Mouse (Mus musculus) CH12.LX (cell line): Measurements from ENCODE around the gene Rexo1. TPM values are rescaled to one million over a fixed set of nuclear protein-coding genes. Genes with fewer than 3 reads are reported as not detected.

Source experiments
- DNase-seq: peaks from one replicate; pipeline ENCODE4 v3.0.0-alpha.2; 2013; ENCODE audit errors: extremely low read depth
- H3K27ac ChIP-seq: 2 replicates; pipeline ENCODE4 v1.5.1; 2012; ENCODE audit warnings: low read depth, mild to moderate bottlenecking, control low read depth, moderate library complexity; ENCODE audit not compliant: insufficient read depth
- H3K27me3 ChIP-seq: replicated peaks from 2 replicates; pipeline ENCODE3; 2012; ENCODE audit warnings: inconsistent platforms
- H3K36me3 ChIP-seq, 2 experiments: replicated peaks in 1 of 2; 2 replicates each; pipeline versions ENCODE3 to v1.6.1; 2012; ENCODE audit warnings: inconsistent platforms in 1 of 2, low read length in 1 of 2, mild to moderate bottlenecking in 1 of 2, mixed read lengths in 1 of 2, moderate library complexity in 1 of 2; ENCODE audit not compliant: control insufficient read depth in 1 of 2, insufficient read depth in 1 of 2
- H3K4me1 ChIP-seq, 2 experiments: 2 replicates each; pipeline ENCODE4 v1.6.1; 2012; ENCODE audit warnings: inconsistent platforms in 1 of 2, moderate library complexity in 1 of 2; ENCODE audit not compliant: insufficient read depth in 2 of 2, control insufficient read depth in 1 of 2
- H3K4me2 ChIP-seq: 2 replicates; pipeline ENCODE4 v1.6.1; 2012; ENCODE audit warnings: low read depth, mild to moderate bottlenecking, control low read depth; ENCODE audit not compliant: poor library complexity, insufficient read depth, severe bottlenecking
- H3K4me3 ChIP-seq, 3 experiments: fragments of 150-350 bp in 1 of 3; sonication (generic) in 1 of 3; replicated peaks in 1 of 3; 2 replicates each; pipeline versions ENCODE3 to v1.5.1; 2011 to 2012; ENCODE audit warnings: low read depth in 2 of 3, low read length in 2 of 3, mild to moderate bottlenecking in 2 of 3, moderate library complexity in 2 of 3, control low read depth in 1 of 3, improper control_type of control experiment in 1 of 3, inconsistent platforms in 1 of 3, mixed read lengths in 1 of 3; ENCODE audit not compliant: poor library complexity in 1 of 3
- H3K79me2 ChIP-seq: replicated peaks from 2 replicates; pipeline ENCODE4 v1.6.1; 2012; ENCODE audit warnings: mild to moderate bottlenecking, moderate library complexity; ENCODE audit not compliant: control insufficient read depth, poor library complexity, insufficient read depth, severe bottlenecking; ENCODE audit errors: extremely low read depth
- H3K9ac ChIP-seq: 2 replicates; pipeline ENCODE4 v1.6.1; 2012; ENCODE audit warnings: low read depth, mild to moderate bottlenecking, control low read depth, moderate library complexity; ENCODE audit not compliant: insufficient read depth
- H3K9me3 ChIP-seq: replicated peaks from 2 replicates; pipeline ENCODE3; 2012; ENCODE audit warnings: low read length, inconsistent platforms, mixed read lengths
- BHLHE40 ChIP-seq: IDR thresholded peaks from 2 replicates; pipeline ENCODE4 v1.6.1; 2011; ENCODE audit warnings: mild to moderate bottlenecking, low read depth, low read length, improper control_type of control experiment
- CHD1 ChIP-seq: IDR thresholded peaks from 2 replicates; pipeline ENCODE4 v1.6.1; 2012; ENCODE audit warnings: low read depth, low read length, improper control_type of control experiment, inconsistent platforms
- CHD2 ChIP-seq: IDR thresholded peaks from 2 replicates; pipeline ENCODE4 v1.6.1; 2011; ENCODE audit warnings: low read length, improper control_type of control experiment
- CTCF ChIP-seq, 2 experiments: IDR thresholded peaks in 1 of 2; conservative IDR thresholded peaks in 1 of 2; 2 replicates each; pipeline ENCODE4 v1.5.1; 2011 to 2012; ENCODE audit warnings: low read depth in 2 of 2, low read length in 2 of 2, improper control_type of control experiment in 1 of 2, inconsistent platforms in 1 of 2, mild to moderate bottlenecking in 1 of 2, moderate library complexity in 1 of 2
- E2F4 ChIP-seq: IDR thresholded peaks from 2 replicates; pipeline ENCODE4 v1.6.1; 2011; ENCODE audit warnings: low read depth, low read length, improper control_type of control experiment; ENCODE audit not compliant: insufficient replicate concordance
- ELF1 ChIP-seq: IDR thresholded peaks from 2 replicates; pipeline ENCODE4 v1.6.1; 2014; ENCODE audit warnings: low read depth, mild to moderate bottlenecking, inconsistent platforms, low read length, improper control_type of control experiment
- EP300 ChIP-seq: IDR thresholded peaks from 2 replicates; pipeline ENCODE4 v1.6.1; 2011; ENCODE audit warnings: low read length, improper control_type of control experiment
- ETS1 ChIP-seq: conservative IDR thresholded peaks from 2 replicates; pipeline ENCODE4 v1.6.1; 2012; ENCODE audit warnings: low read depth, mild to moderate bottlenecking, inconsistent platforms, low read length, improper control_type of control experiment, moderate library complexity
- GABPA ChIP-seq: IDR thresholded peaks from 2 replicates; pipeline ENCODE4 v1.6.1; 2012; ENCODE audit warnings: low read depth, low read length, improper control_type of control experiment, inconsistent platforms; ENCODE audit not compliant: insufficient replicate concordance
- HCFC1 ChIP-seq: IDR thresholded peaks from 2 replicates; pipeline ENCODE4 v1.6.1; 2012; ENCODE audit warnings: low read depth, mild to moderate bottlenecking, inconsistent platforms, low read length, improper control_type of control experiment
- IRF4 ChIP-seq: IDR thresholded peaks from 2 replicates; pipeline ENCODE4 v1.6.1; 2014; ENCODE audit warnings: low read depth, mild to moderate bottlenecking, inconsistent platforms, low read length, improper control_type of control experiment
- JUND ChIP-seq: conservative IDR thresholded peaks from 2 replicates; pipeline ENCODE4 v1.6.1; 2011; ENCODE audit warnings: low read depth, low read length, improper control_type of control experiment
- MAFK ChIP-seq: IDR thresholded peaks from 2 replicates; pipeline ENCODE4 v1.6.1; 2011; ENCODE audit warnings: low read length, improper control_type of control experiment; ENCODE audit not compliant: insufficient replicate concordance
- MAZ ChIP-seq: IDR thresholded peaks from 2 replicates; pipeline ENCODE4 v1.6.1; 2012; ENCODE audit warnings: low read depth, mild to moderate bottlenecking, inconsistent platforms, low read length, improper control_type of control experiment, moderate library complexity
- MEF2A ChIP-seq: IDR thresholded peaks from 2 replicates; pipeline ENCODE4 v1.6.1; 2014; ENCODE audit warnings: low read depth, mild to moderate bottlenecking, inconsistent platforms, low read length, improper control_type of control experiment, borderline replicate concordance
- MXI1 ChIP-seq: IDR thresholded peaks from 2 replicates; pipeline ENCODE4 v1.6.1; 2011; ENCODE audit warnings: mild to moderate bottlenecking, low read depth, low read length, improper control_type of control experiment
- MYC ChIP-seq: IDR thresholded peaks from 2 replicates; pipeline ENCODE4 v1.6.1; 2011; ENCODE audit warnings: low read depth, mild to moderate bottlenecking, improper control_type of control experiment, low read length
- POLR2AphosphoS2 ChIP-seq: IDR thresholded peaks from 2 replicates; pipeline ENCODE4 v1.6.1; 2011; ENCODE audit warnings: low read depth, low read length, improper control_type of control experiment
- RAD21 ChIP-seq: IDR thresholded peaks from 2 replicates; pipeline ENCODE4 v1.6.1; 2011; ENCODE audit warnings: low read depth, mild to moderate bottlenecking, low read length, improper control_type of control experiment, moderate library complexity
- RCOR1 ChIP-seq: conservative IDR thresholded peaks from 2 replicates; pipeline ENCODE4 v1.6.1; 2012; ENCODE audit warnings: low read depth, mild to moderate bottlenecking, inconsistent platforms, low read length, improper control_type of control experiment
- SIN3A ChIP-seq: IDR thresholded peaks from 2 replicates; pipeline ENCODE4 v1.6.1; 2012; ENCODE audit warnings: low read length, improper control_type of control experiment, inconsistent platforms
- TBP ChIP-seq: conservative IDR thresholded peaks from 2 replicates; pipeline ENCODE4 v1.6.1; 2011; ENCODE audit warnings: low read depth, low read length, improper control_type of control experiment
- TCF12 ChIP-seq: IDR thresholded peaks from 2 replicates; pipeline ENCODE4 v1.6.1; 2014; ENCODE audit warnings: low read depth, mild to moderate bottlenecking, inconsistent platforms, low read length, improper control_type of control experiment
- USF1 ChIP-seq: IDR thresholded peaks from 2 replicates; pipeline ENCODE4 v1.6.1; 2014; ENCODE audit warnings: low read depth, mild to moderate bottlenecking, inconsistent platforms, low read length, improper control_type of control experiment
- USF2 ChIP-seq: conservative IDR thresholded peaks from 2 replicates; pipeline ENCODE4 v1.6.1; 2011; ENCODE audit warnings: low read depth, low read length, improper control_type of control experiment
- ZC3H11A ChIP-seq: IDR thresholded peaks from 2 replicates; pipeline ENCODE4 v1.6.1; 2012; ENCODE audit warnings: low read depth, mild to moderate bottlenecking, inconsistent platforms, low read length, improper control_type of control experiment
- ZKSCAN1 ChIP-seq: IDR thresholded peaks from 2 replicates; pipeline ENCODE4 v1.6.1; 2012; ENCODE audit warnings: low read depth, inconsistent platforms, low read length, improper control_type of control experiment, borderline replicate concordance
- ZMIZ1 ChIP-seq: IDR thresholded peaks from 2 replicates; pipeline ENCODE4 v1.6.1; 2012; ENCODE audit warnings: low read depth, mild to moderate bottlenecking, inconsistent platforms, low read length, improper control_type of control experiment
- ZNF384 ChIP-seq: IDR thresholded peaks from 2 replicates; pipeline ENCODE4 v1.6.1; 2012; ENCODE audit warnings: low read depth, low read length, improper control_type of control experiment, inconsistent platforms
- dilution Hi-C: fragments of 300-500 bp; cut with MboI; formaldehyde crosslinking; loops from 2 replicates; pipeline ENCODE4 v1.14.3; 2020; ENCODE audit warnings: low sequenced_read_pairs; ENCODE audit not compliant: extremely low pct_unique_long_range_greater_than_20kb, extremely low pct_ligation_motif_present
- in situ Hi-C: fragments of 300-500 bp; cut with MboI; formaldehyde crosslinking; loops from 3 replicates; pipeline ENCODE4 v1.14.3; 2019; ENCODE audit warnings: low sequenced_read_pairs, low pct_ligation_motif_present, low pct_unique_long_range_greater_than_20kb, mixed read lengths
- polyA plus RNA-seq: library from polyadenylated mRNA; unstranded; fragments of >175 nt; gene quantifications from 2 replicates; pipeline ENCODE4 v1.2.1, GENCODE M21; 2012; ENCODE audit warnings: low read depth; ENCODE audit not compliant: insufficient read length
- total RNA-seq, 2 experiments: library from RNA; depleted of rRNA; stranded (reverse); fragments of 300-350 nt in 1 of 2; fragments of >200 nt in 1 of 2; gene quantifications; 2 replicates each; pipeline ENCODE4 v1.2.3; 2012 to 2014

The Rexo1 gene
- total and polyA plus RNA-seq, 3 experiments = 7.0 to 41.9 (median 17.7) TPM

DNA sequence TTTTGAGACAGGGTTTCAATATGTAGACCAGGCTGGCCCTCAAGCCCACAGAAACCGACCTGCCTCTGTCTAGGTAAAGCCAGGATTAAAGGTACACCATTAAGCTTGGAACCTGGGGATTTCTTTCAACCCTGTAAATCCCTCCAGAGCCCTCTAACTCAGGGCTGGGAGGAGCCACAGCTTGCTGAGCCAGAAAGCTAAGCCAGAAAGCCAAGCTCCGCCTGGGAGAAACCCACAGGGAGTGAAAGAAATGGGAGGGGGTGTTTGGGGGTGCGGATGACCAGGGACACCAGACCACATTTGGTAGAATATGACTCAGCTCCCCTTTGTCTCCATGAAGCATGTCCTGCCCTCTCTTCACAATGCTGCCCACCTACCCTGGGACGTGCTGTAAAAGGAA is 35.0 kb upstream of the Rexo1 start:
- in situ Hi-C loops = no loop called here
- H3K4me3 ChIP-seq = no peak overlapping the region
- H3K36me3 ChIP-seq = no peaks in the 10 kb centered on the region
- no peak overlapping the region for H3K9ac ChIP-seq
- no peaks in the 10 kb centered on the region for H3K27me3 ChIP-seq
- H3K79me2 ChIP-seq = no peaks in the 10 kb centered on the region
- no peaks in the 10 kb centered on the region for H3K4me1 ChIP-seq
- TF ChIP-seq BHLHE40 (no peak), E2F4 (no peak), ZC3H11A (no peak), HCFC1 (no peak), ZMIZ1 (no peak), ZKSCAN1 (no peak)
- TF ChIP-seq, all 38 proteins: peak for 0
- no peak overlapping the region for H3K4me2 ChIP-seq
- no peak overlapping the region for H3K27ac ChIP-seq
- no peaks in the 10 kb centered on the region for H3K9me3 ChIP-seq
- dilution Hi-C loops = no loop called here
- no peak for DNase-seq

DNA sequence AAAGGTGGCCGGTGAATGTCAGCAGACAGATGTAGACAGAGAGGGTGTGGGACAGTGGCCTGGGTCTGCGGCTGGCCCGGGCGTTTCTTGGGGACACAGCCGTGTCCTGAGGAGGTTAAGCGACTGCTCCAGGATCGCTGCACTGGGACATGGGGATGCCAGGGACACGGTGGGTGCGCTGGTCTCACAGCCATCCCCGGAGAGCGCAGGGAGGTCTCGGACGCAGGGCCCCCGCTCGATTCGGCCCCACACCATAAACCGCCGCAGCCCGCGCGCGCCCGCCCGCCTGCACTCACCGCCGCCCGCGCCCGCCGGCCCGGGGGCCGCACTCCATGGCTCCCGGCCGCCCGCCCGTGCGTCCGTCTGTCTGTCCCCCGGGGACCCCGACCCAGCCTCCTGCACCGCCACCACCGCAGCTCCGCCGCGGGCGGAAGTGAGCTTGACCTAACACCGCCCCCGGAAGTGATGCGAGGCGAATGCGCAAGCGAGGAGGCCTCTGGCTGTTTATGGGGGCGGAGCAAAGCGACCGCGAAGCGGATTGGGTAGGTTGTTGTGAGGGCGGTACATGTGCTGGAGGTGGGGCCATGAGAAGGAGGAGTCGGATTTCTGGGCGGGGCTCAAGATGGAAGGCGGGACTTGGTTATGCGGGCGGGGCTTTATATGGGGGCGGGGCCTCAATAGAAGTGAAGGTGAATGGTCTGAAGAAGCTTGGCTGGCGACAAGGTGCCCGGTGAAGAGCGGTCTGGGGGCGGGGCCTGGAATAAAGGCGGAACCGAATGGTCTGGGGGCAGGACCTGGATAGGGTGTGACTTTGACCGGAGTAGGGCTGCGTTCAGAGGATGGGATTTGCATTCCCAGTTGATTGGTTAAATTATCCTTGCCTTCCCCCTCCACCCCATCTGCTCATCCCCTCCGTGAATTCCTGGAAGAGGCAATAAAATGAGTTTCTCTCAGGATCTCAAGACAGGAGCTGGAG is 28.8 kb upstream of the Rexo1 start, which contains the start of gene Abhd17a:
Gene Abhd17a, minus strand, starts transcription at position 463 of the 976 bp plus-strand sequence.
- H3K9ac ChIP-seq = peak within 1 kb of the TSS; percentile 78
- peaks cover 11 to 25% of the 10 kb centered on the region in 2 experiments for H3K36me3 ChIP-seq
- H3K27ac ChIP-seq = no peak within 1 kb of the TSS; the same call in 1 of the 2 replicates
- DNase-seq = peak; percentile 99
- H3K4me2 ChIP-seq = peak within 1 kb of the TSS; percentile 92
- peaks cover 20% of the 10 kb centered on the region for H3K79me2 ChIP-seq
- no peaks in the 10 kb centered on the region for H3K9me3 ChIP-seq
- peak within 1 kb of the TSS; percentile 90 to 91 (median 91) for H3K4me3 ChIP-seq
- in situ Hi-C loops (no loop called here), dilution Hi-C loops (no loop called here)
- H3K4me1 ChIP-seq = peaks cover 25 to 43% of the 10 kb centered on the region in 2 experiments
- no peaks in the 10 kb centered on the region for H3K27me3 ChIP-seq
- TF ChIP-seq USF1 (no peak), MEF2A (no peak), ZMIZ1 (peak; percentile 36; the same call in 1 of the 2 replicates), CHD1 (no peak), USF2 (no peak), MXI1 (no peak; the same call in 1 of the 2 replicates), JUND (no peak), HCFC1 (peak; percentile 78), IRF4 (peak; percentile 11; the same call in 1 of the 2 replicates), BHLHE40 (no peak), RCOR1 (no peak), CTCF (conservative IDR thresholded peaks at IDR 0.05 in 1 of 2, IDR thresholded peaks at IDR 0.05 in 1 of 2; ENCODE audit: low read depth in 2 of 2, low read length in 2 of 2) (no peak), SIN3A (peak; percentile 60; the same call in 1 of the 2 replicates), ZKSCAN1 (no peak), ELF1 (peak; percentile 89), E2F4 (no peak), ZNF384 (no peak), TCF12 (peak; percentile 61), MYC (no peak; the same call in 1 of the 2 replicates), TBP (no peak), CHD2 (no peak; the same call in 1 of the 2 replicates), GABPA (no peak), MAZ (peak; percentile 74; the same call in 1 of the 2 replicates), ETS1 (no peak), EP300 (no peak), POLR2AphosphoS2 (no peak), RAD21 (no peak), MAFK (no peak)
